Mouse (Mus musculus): ENCODE measurements around the gene Cldn5. TPM values are rescaled to one million over a fixed set of nuclear protein-coding genes. Genes with fewer than 3 reads are reported as not detected.

Gene Cldn5
- polyA plus RNA-seq, 1 experiment from 2014 or later: 25.5 TPM

DNA sequence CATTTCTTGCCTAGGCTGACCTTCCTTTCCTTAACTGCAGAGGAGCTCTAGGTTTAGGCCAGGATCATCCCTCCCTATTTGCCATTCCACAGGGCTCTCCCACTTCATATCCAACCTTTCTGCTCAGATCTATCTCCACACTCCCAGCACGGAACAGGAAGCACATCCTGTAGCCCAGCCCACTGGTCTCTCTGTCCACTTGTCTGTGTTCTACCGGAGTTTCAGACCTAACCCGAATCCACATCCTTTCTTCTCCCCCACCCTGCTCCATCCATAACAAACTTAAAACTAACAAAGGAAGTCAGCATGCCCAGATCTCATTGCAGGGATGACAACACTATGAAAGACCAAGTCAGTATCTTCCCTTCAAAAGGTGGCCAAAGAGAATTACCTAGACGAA is 10.3 kb upstream of the Cldn5 start:
- H3K4me1 ChIP-seq: no peaks in the 10 kb centered on the region
- H3K36me3 ChIP-seq (replicated peaks): no peaks in the 10 kb centered on the region
- H3K27ac ChIP-seq: no peak overlapping the region
- DNase-seq (ENCODE audit: extremely low spot score, low spot score): no peak
- no peak overlapping the region for H3K4me3 ChIP-seq
- H3K9me3 ChIP-seq: no peaks in the 10 kb centered on the region
- H3K27me3 ChIP-seq (ENCODE audit: poor library complexity, severe bottlenecking): no peaks in the 10 kb centered on the region
- WGBS: 82% methylated on average over 4 of the region's 4 CpGs

DNA sequence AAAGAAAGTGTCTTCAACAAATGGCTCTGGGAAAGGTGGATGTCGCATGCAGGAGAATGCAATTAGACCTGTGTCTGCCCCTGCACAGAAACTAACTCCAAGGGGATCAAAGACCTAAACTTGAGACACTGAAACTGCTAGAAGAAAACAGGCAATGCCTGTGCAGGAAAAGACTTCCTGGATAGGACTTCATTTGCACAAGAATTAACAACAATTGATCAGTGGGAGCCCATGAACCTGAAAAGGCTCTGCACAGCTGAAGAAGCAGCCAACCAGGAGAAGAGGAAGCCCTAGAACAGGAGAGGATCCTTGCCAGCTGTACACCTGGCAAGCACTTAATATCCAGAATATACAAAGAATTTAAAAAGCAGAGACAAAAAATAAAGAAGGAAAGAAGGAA is 7.1 kb upstream of the Cldn5 start:
- DNase-seq (ENCODE audit: extremely low spot score, low spot score): no peak
- 70% methylated on average over 1 of the region's 1 CpGs for WGBS
- Histone ChIP-seq H3K27me3 (ENCODE audit: poor library complexity, severe bottlenecking) (peaks cover 6% of the 10 kb centered on the region), H3K4me3 (no peak overlapping the region), H3K27ac (no peak overlapping the region), H3K9me3 (no peaks in the 10 kb centered on the region), H3K4me1 (peaks cover 15% of the 10 kb centered on the region), H3K36me3 (replicated peaks) (no peaks in the 10 kb centered on the region)

DNA sequence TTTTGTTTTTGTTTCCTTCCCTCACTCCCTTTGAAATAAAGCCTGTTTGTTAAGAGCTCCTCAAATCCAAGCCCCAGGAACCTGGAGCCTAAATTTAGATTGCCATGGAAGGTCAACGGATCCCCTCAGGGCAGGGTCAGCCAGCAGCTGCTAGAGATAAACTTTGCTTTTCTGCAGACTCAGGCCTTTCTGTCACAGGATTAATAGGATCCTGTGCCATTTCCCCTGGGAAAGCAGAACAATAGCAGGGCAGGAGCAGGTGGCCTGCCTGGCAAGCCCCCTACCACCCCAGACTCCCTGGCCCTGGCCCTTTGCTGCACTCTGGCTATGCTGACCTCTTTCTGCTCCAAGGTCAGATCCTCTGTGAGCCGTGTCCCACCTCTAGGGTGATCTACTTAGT is 2.7 kb upstream of the Cldn5 start:
- Histone ChIP-seq H3K36me3 (replicated peaks) (no peaks in the 10 kb centered on the region), H3K27me3 (ENCODE audit: poor library complexity, severe bottlenecking) (peaks cover 51% of the 10 kb centered on the region), H3K27ac (no peak overlapping the region), H3K4me1 (peaks cover 46% of the 10 kb centered on the region), H3K4me3 (no peak overlapping the region), H3K9me3 (no peaks in the 10 kb centered on the region)
- no peak for DNase-seq (ENCODE audit: extremely low spot score, low spot score)
- 24% methylated on average over 2 of the region's 2 CpGs for WGBS

DNA sequence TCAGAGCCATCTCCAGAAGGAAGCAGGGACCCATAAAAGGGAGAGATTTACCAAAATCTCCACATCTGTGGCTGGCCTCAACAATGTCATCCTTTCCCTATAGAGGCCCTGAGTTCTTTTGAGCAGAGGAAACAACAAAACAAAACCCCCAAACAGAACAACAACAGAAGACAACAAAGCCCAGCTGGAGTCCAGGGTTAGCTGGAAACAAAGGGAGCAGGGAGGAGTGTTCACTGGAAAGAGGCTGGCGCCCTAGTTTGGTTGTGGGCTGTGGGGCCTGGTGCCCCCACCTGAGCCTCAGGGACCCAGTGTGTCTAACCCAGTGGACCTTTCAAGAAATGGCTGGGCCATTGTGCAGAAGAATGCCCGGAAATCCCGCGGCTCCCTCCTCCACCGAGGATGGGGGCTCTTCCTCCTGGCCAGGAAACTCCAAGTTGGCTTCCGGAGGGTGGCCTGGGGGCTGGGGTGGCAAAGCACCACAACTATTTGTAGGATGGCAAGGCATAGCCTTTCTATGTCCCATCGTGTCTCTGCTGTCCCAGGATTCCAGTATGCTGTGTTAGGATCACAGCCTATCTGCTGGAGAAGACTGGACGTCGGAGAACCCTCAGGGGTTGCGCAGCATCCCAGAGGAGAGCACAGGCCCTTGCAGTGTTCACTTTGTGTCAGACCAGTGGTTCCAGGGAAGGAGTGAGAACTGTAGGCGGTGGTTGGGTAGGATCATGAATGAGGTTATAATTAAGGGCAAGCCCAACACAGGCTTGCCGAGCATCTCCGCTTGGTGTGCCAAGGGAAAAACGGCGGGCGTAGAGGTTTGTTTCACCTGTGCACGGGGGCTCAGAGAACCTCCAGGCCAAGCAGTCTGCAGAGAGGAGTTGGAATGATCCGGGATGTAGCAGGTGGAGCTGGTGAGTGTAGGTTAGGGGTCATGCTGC is 759 bp upstream of the Cldn5 start:
- H3K27ac ChIP-seq: no peak overlapping the region
- no peak for DNase-seq (ENCODE audit: extremely low spot score, low spot score)

DNA sequence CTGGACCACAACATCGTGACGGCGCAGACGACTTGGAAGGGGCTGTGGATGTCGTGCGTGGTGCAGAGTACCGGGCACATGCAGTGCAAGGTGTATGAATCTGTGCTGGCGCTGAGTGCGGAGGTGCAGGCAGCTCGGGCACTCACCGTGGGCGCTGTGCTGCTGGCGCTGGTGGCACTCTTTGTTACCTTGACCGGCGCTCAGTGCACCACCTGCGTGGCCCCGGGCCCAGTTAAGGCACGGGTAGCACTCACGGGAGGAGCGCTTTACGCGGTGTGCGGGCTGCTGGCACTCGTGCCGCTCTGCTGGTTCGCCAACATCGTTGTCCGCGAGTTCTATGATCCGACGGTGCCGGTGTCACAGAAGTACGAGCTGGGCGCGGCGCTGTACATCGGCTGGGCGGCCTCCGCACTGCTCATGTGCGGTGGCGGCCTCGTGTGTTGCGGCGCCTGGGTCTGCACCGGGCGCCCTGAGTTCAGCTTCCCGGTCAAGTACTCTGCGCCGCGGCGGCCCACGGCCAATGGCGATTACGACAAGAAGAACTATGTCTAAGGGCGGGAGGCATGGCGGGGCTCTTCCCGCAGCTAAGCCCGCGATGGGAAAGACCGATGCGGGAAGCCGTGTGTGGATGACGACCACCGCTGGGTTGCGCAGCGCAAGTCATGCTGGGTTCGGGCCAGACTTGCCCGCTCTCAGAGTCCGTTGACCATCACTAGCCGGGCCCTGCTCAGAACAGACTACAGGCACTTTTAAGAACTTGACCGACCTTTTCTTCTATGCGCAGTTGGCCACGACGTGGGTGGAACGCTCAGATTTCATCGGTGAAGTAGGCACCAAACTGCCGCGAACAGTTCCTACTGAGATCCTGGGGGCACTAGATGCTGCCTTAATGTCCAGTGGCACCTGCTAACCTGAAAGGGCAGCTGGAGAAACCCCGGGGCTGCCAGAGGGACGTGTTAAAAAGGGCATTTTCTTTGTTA is 744 bp downstream of the Cldn5 start:
- H3K27ac ChIP-seq: peak overlapping the region; percentile 70
- no peaks in the 10 kb centered on the region for H3K9me3 ChIP-seq
- WGBS: 3% methylated on average over 80 of the region's 80 CpGs
- H3K4me1 ChIP-seq: peaks cover 46% of the 10 kb centered on the region
- H3K36me3 ChIP-seq (replicated peaks): peaks cover 29% of the 10 kb centered on the region
- peak; percentile 29 for DNase-seq (ENCODE audit: extremely low spot score, low spot score)
- peaks cover 62% of the 10 kb centered on the region for H3K27me3 ChIP-seq (ENCODE audit: poor library complexity, severe bottlenecking)
- peak overlapping the region; percentile 52 for H3K4me3 ChIP-seq

More for the DNA sequence above, 759 bp upstream of the Cldn5 start:
- Histone ChIP-seq H3K36me3 (replicated peaks) (peaks cover 14% of the 10 kb centered on the region), H3K9me3 (no peaks in the 10 kb centered on the region), H3K4me3 (peak overlapping the region; percentile 52), H3K27me3 (ENCODE audit: poor library complexity, severe bottlenecking) (peaks cover 62% of the 10 kb centered on the region), H3K4me1 (peaks cover 46% of the 10 kb centered on the region)
- 17% methylated on average over 18 of the region's 18 CpGs for WGBS

DNA sequence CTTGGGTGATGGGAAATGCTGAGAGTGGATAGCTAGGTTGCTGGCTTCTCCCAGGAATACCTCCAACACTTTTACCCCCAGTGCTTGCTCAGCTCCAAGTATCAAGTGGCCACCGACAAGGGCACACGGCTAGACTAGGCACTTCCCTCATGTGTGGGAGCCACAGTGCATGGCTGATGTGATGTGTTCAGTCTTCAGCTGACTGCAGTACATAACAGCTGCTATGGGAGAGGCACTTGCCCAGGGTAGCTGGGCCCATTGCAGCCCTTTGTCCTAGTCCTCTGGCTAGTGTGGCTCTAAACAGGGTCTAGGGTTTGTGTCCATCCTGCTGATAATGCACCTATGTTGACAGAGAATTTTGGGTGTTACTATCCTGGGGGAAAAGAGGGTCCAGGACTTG is 1.8 kb downstream of the Cldn5 start:
- no peak for DNase-seq (ENCODE audit: extremely low spot score, low spot score)
- H3K27me3 ChIP-seq (ENCODE audit: poor library complexity, severe bottlenecking): peaks cover 62% of the 10 kb centered on the region
- WGBS: 60% methylated on average over 2 of the region's 2 CpGs
- H3K9me3 ChIP-seq: no peaks in the 10 kb centered on the region
- H3K36me3 ChIP-seq (replicated peaks): peaks cover 38% of the 10 kb centered on the region
- H3K27ac ChIP-seq: no peak overlapping the region
- H3K4me3 ChIP-seq: peak overlapping the region; percentile 52
- H3K4me1 ChIP-seq: peaks cover 42% of the 10 kb centered on the region

DNA sequence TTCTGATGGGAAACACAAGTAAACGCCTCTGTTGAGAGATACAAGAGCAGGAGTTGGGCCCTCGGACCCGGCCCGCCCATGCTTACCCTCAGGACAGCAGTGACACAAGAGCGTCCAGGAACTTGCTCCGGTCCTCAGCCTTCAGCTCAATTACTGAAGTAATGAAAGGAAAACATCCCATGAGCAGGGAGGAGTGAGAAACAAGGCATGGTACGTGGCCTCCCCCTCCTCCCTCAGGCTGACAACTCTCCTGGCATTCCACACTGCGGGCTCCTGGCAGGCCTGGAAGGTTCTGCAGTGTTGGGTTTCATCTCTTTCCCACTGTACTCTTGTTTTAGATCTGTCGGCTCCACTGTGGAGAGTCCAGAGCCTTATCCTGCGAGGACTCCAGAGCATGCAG is 5.2 kb downstream of the Cldn5 start:
- Histone ChIP-seq H3K36me3 (replicated peaks) (peaks cover 71% of the 10 kb centered on the region), H3K27ac (no peak overlapping the region), H3K27me3 (ENCODE audit: poor library complexity, severe bottlenecking) (peaks cover 33% of the 10 kb centered on the region), H3K4me1 (peaks cover 14% of the 10 kb centered on the region), H3K4me3 (no peak overlapping the region), H3K9me3 (no peaks in the 10 kb centered on the region)
- DNase-seq (ENCODE audit: extremely low spot score, low spot score): no peak
- WGBS: 85% methylated on average over 10 of the region's 10 CpGs

DNA sequence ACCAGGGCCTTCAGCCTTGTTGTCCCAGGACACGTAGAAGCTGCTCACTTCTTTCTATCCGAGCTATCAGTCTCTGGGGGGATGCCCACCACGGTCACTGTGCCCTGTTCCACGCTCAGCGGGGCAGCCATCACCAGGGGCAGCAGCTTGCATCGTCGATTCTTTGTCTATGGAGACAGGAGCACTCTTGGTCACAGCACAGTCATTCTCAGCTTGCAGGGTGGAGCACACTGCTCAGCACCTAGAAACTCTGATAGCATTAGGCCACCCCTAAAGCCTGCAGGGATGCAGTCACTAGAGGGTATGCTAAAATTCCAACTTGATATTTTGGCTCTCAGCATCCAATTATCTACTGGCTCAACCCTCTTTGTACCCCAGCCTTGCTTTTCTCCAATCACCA is 8.4 kb downstream of the Cldn5 start:
- Histone ChIP-seq H3K9me3 (no peaks in the 10 kb centered on the region), H3K4me1 (no peaks in the 10 kb centered on the region), H3K4me3 (no peak overlapping the region), H3K27me3 (ENCODE audit: poor library complexity, severe bottlenecking) (peaks cover under 1% of the 10 kb centered on the region), H3K36me3 (replicated peaks) (peaks cover 95% of the 10 kb centered on the region), H3K27ac (no peak overlapping the region)
- WGBS: 93% methylated on average over 7 of the region's 7 CpGs
- no peak for DNase-seq (ENCODE audit: extremely low spot score, low spot score)

DNA sequence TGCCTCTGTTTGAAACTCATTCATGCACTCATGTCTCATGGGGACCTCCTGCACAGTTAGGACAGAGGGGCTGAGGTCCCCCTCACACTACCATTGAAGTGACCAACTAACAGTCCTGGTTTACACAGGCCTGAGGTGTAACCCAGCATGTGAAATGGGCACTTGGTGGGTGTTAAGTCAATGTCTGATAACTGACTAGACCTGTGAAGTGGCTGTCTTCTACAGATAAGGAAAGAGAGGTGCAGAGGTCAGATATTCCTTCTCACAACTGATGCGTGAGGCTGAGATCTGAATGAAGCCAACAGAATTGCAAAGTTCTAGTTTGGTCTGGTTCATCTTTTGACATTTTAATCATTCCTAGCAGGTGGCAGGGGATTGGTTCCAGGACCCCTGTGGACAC is 8.8 kb downstream of the Cldn5 start:
- Histone ChIP-seq H3K4me3 (no peak overlapping the region), H3K4me1 (no peaks in the 10 kb centered on the region), H3K27me3 (ENCODE audit: poor library complexity, severe bottlenecking) (no peaks in the 10 kb centered on the region), H3K9me3 (no peaks in the 10 kb centered on the region), H3K36me3 (replicated peaks) (peaks cover 96% of the 10 kb centered on the region), H3K27ac (no peak overlapping the region)
- DNase-seq (ENCODE audit: extremely low spot score, low spot score): no peak
- WGBS: 76% methylated on average over 1 of the region's 1 CpGs

DNA sequence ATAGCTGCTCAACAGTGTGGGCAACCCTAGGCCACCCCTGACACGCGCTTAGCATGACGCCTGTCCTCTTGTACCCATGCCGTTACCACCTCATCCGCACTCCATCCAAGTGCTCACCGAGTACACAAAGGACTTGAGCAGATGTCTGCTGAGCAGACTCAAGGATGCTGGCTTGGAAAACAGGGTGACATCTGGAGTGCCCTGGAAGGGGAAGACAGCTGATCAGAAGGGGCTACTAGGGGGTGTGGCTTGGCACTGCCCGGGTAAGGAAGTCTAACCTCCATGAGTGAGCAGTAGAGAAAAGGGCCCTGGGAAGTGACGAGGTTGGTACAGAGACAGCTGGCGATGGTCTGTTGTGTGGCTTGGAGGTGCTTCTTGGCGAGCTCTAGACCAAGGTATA is 10.0 kb downstream of the Cldn5 start:
- 94% methylated on average over 10 of the region's 10 CpGs for whole genome bisulfite sequencing
- H3K36me3 ChIP-seq (replicated peaks): peaks cover 96% of the 10 kb centered on the region
- DNase-seq (ENCODE audit: extremely low spot score, low spot score): no peak
- H3K4me1 ChIP-seq: no peaks in the 10 kb centered on the region
- H3K27me3 ChIP-seq (ENCODE audit: poor library complexity, severe bottlenecking): no peaks in the 10 kb centered on the region
- H3K27ac ChIP-seq: no peak overlapping the region
- no peak overlapping the region for H3K4me3 ChIP-seq
- no peaks in the 10 kb centered on the region for H3K9me3 ChIP-seq

DNA sequence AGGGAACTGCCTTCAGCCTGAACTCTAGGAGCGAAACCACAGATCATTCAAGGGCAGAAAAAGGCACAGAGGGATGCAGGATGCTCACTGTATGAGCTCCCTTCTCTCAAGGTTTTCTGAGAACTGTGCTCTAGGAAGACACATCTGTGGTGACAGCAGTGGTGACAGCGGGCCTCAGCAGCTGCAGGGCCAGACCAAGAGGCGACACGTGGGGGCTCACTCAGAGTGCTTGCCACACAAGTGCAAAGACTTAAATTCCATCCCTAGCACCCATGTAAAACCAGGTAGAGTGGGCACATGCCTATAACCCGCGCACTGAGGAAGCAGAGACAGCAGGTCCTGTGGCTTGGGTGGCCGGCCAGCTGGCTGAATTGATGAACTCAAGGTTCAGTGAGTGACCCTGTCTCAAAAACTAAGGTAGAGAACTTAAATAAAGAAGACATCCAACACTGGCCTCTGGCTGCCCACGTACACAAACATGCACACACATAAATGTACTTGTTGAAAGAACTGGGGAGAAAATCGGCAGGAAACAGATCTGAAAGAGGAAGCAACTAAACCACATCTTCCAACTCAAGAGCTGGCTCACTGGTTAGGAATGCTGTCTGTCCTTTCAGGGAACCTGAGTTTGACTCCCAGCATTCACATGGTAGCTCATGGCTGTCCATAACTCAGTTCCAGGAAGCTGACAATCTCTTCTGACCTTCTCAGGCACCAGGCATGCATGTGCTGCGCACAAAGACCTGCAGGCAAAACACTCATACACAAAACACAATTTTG is 12.2 kb downstream of the Cldn5 start:
- Histone ChIP-seq H3K9me3 (no peaks in the 10 kb centered on the region), H3K36me3 (replicated peaks) (peaks cover 97% of the 10 kb centered on the region), H3K4me3 (no peak overlapping the region), H3K4me1 (no peaks in the 10 kb centered on the region), H3K27ac (no peak overlapping the region), H3K27me3 (ENCODE audit: poor library complexity, severe bottlenecking) (no peaks in the 10 kb centered on the region)
- WGBS: 90% methylated on average over 10 of the region's 10 CpGs
- no peak for DNase-seq (ENCODE audit: extremely low spot score, low spot score)

DNA sequence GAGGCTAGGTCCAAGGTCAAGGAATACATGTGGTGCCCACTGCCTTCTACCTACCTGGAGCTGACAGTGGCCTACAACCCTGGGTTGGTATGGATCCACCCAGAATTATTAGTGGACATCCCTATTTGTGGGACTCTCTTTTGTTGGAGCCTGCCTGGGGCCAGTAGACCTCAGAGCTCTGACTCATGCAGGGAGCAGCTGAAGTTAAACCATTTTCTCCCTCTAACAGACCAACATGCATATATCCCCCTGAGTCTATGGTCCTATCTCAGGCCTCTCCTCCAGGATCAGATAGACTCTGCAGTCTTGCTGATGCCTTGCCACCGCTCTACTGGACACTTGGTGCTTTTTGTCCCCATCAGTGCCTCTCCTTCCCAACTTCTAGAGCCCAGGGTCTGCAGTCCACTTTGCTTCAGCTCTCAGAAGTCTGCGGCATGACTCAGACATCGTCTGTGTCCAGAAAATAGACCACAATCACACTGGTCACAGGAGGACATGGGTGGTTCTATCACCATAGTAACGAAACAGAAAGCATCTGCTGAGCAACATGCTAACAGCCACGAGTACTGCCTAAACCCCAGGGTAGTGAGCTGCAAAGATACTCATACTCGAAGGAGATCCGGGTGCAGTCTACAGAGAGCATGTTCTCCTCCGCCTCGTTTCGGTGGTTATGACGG is 18.7 kb downstream of the Cldn5 start:
- H3K9me3 ChIP-seq: no peaks in the 10 kb centered on the region
- peaks cover 99% of the 10 kb centered on the region for H3K36me3 ChIP-seq (replicated peaks)
- no peaks in the 10 kb centered on the region for H3K4me1 ChIP-seq
- WGBS: 96% methylated on average over 11 of the region's 11 CpGs
- DNase-seq (ENCODE audit: extremely low spot score, low spot score): no peak
- H3K27ac ChIP-seq: no peak overlapping the region
- H3K4me3 ChIP-seq: no peak overlapping the region
- no peaks in the 10 kb centered on the region for H3K27me3 ChIP-seq (ENCODE audit: poor library complexity, severe bottlenecking)

All from forebrain, embryonic 10.5 days (tissue).